Mouse (Mus musculus) erythroblast, embryonic 14.5 days (primary cell): Measurements from ENCODE around the gene Nepro.

Source experiments
- GATA1 ChIP-seq: IDR thresholded peaks from 2 replicates; pipeline ENCODE4 v1.6.1; 2012; ENCODE audit warnings: low read length, inconsistent platforms, mixed read lengths
- TAL1 ChIP-seq: IDR thresholded peaks from 3 replicates; pipeline ENCODE4 v1.6.1; 2012; ENCODE audit warnings: low read length, inconsistent platforms, mixed read lengths

GRCm38 (mm10) chr16:44773673-44774072, 49.6 kb downstream of the Nepro start:
- TF ChIP-seq TAL1 = no peak
- TF ChIP-seq GATA1 = no peak
